Mouse (Mus musculus) hindbrain, postnatal 0 days (tissue): ENCODE data around the gene Scamp5. TPM values are rescaled to one million over a fixed set of nuclear protein-coding genes. Genes with fewer than 3 reads are reported as not detected.

Experiments
- ATAC-seq: fragments of 200-750 bp; cut with Nextera tagmentation; 2 replicates; pipeline ENCODE4 v1.8.0; 2017; ENCODE audit warnings: mild to moderate bottlenecking, moderate TSS enrichment, moderate library complexity
- DNase-seq: peaks from one replicate; pipeline ENCODE4 v3.0.0-alpha.2; 2015; ENCODE audit warnings: low spot score
- H3K27ac ChIP-seq: fragments of 300-500 bp; sonication (generic); 2 replicates; pipeline ENCODE4 v1.5.1; 2014; ENCODE audit warnings: mild to moderate bottlenecking
- H3K27me3 ChIP-seq: fragments of 300-500 bp; sonication (generic); 2 replicates; pipeline ENCODE4 v1.6.1; 2014; ENCODE audit warnings: low read length, mixed read lengths; ENCODE audit not compliant: insufficient read depth
- H3K36me3 ChIP-seq: fragments of 300-500 bp; sonication (generic); 2 replicates; pipeline ENCODE4 v1.6.1; 2014; ENCODE audit warnings: low read length, mixed read lengths; ENCODE audit not compliant: insufficient read depth
- H3K4me1 ChIP-seq: fragments of 300-500 bp; sonication (generic); 2 replicates; pipeline ENCODE4 v1.6.1; 2014; ENCODE audit warnings: antibody characterized with exemption, low read length, mixed read lengths; ENCODE audit not compliant: insufficient read depth
- H3K4me2 ChIP-seq: fragments of 300-500 bp; sonication (generic); 2 replicates; pipeline ENCODE4 v1.6.1; 2014; ENCODE audit warnings: low read depth, mild to moderate bottlenecking, low read length, moderate library complexity, mixed read lengths
- H3K4me3 ChIP-seq: fragments of 300-500 bp; sonication (generic); 2 replicates; pipeline ENCODE4 v1.5.1; 2014; ENCODE audit warnings: low read length
- H3K9ac ChIP-seq: fragments of 300-500 bp; sonication (generic); replicated peaks from 2 replicates; pipeline ENCODE4 v1.6.1; 2014; ENCODE audit warnings: mild to moderate bottlenecking, low read length, moderate library complexity, mixed read lengths
- H3K9me3 ChIP-seq: fragments of 300-500 bp; sonication (generic); 2 replicates; pipeline ENCODE4 v1.6.1; 2016; ENCODE audit warnings: low read length, mixed read lengths
- CTCF ChIP-seq: IDR thresholded peaks from 2 replicates; pipeline ENCODE4 v1.5.1; 2016; ENCODE audit warnings: antibody characterized with exemption, control low read depth, low read depth
- WGBS: fragments of 180-500 bp; shearing (Covaris S2); extraction: QIAGEN DNeasy Blood & Tissue Kit; methylation state at CpG from one replicate; pipeline ENCODE4 v1.1.7; 2014; 5-methylcytosine and 5-hydroxymethylcytosine counted together
- polyA plus RNA-seq: library from polyadenylated mRNA; unstranded; fragments of >200 nt; fragmentation: Nextera tagmentation; extraction: Ambion mirVana; gene quantifications from 2 replicates; pipeline ENCODE4 v1.2.1, GENCODE M21; 2015
- total RNA-seq: library from RNA; depleted of rRNA; stranded (reverse); fragments of >200 nt; gene quantifications from 2 replicates; pipeline ENCODE4 v1.2.3, GENCODE M21; 2014; rRNA removed

Gene Scamp5
- total RNA-seq: 366 and 375 TPM in 2 replicates
- 154 and 163 TPM in 2 replicates for polyA plus RNA-seq

- no peak for TF ChIP-seq CTCF
- Histone ChIP-seq H3K4me2 (peak within 1 kb of the TSS; percentile 83), H3K27me3 (no peaks in the 10 kb centered on the region), H3K4me3 (peak within 1 kb of the TSS; percentile 92), H3K4me1 (peaks cover 13% of the 10 kb centered on the region), H3K27ac (peak within 1 kb of the TSS; percentile 93), H3K36me3 (no peaks in the 10 kb centered on the region), H3K9me3 (no peaks in the 10 kb centered on the region), H3K9ac (peak within 1 kb of the TSS; percentile 99)
- DNase-seq: peak; percentile 96
- ATAC-seq: peak; percentile 92
- 2% methylated on average over 48 of the region's 48 CpGs for WGBS
Measured at GRCm38 (mm10) chr9:57467896-57468549, at the start of gene Scamp5. TSS of gene Scamp5 (minus strand) at chr9:57468060.

GRCm38 (mm10) chr9:57517113-57517512 lies 49.3 kb upstream of the Scamp5 start:
- DNase-seq (peak; percentile 90), ATAC-seq (no peak)
- Histone ChIP-seq H3K4me1 (peaks cover 2% of the 10 kb centered on the region; the same call in 1 of the 2 replicates), H3K4me2 (no peak overlapping the region), H3K27ac (no peak overlapping the region), H3K36me3 (no peaks in the 10 kb centered on the region), H3K4me3 (no peak overlapping the region), H3K9ac (no peak overlapping the region), H3K27me3 (no peaks in the 10 kb centered on the region), H3K9me3 (no peaks in the 10 kb centered on the region)
- 12% methylated on average over 3 of the region's 3 CpGs for WGBS
- peak; percentile 89 for TF ChIP-seq CTCF

GRCm38 (mm10) chr9:57510577-57510976 lies 42.7 kb upstream of the Scamp5 start:
- Histone ChIP-seq H3K4me3 (no peak overlapping the region), H3K36me3 (no peaks in the 10 kb centered on the region), H3K27ac (no peak overlapping the region), H3K4me1 (0 out of 2 replicates have a peak, but pooled peaks cover 3% of the 10 kb centered on the region), H3K9me3 (no peaks in the 10 kb centered on the region), H3K4me2 (no peak overlapping the region), H3K9ac (no peak overlapping the region), H3K27me3 (no peaks in the 10 kb centered on the region)
- TF ChIP-seq CTCF: no peak
- DNase-seq: no peak
- 50% methylated on average over 2 of the region's 2 CpGs for WGBS
- ATAC-seq: no peak

GRCm38 (mm10) chr9:57505700-57506099 lies 37.8 kb upstream of the Scamp5 start:
- H3K9ac ChIP-seq: no peak overlapping the region
- no peak overlapping the region for H3K4me3 ChIP-seq
- DNase-seq (peak; percentile 48), ATAC-seq (peak; percentile 81)
- H3K36me3 ChIP-seq: no peaks in the 10 kb centered on the region
- H3K27me3 ChIP-seq: peaks cover 9% of the 10 kb centered on the region
- no peaks in the 10 kb centered on the region for H3K9me3 ChIP-seq
- TF ChIP-seq CTCF: no peak
- H3K27ac ChIP-seq: peak overlapping the region; percentile 28; the same call in 1 of the 2 replicates
- peaks cover 29% of the 10 kb centered on the region for H3K4me1 ChIP-seq
- 7% methylated on average over 8 of the region's 8 CpGs for WGBS
- H3K4me2 ChIP-seq: peak overlapping the region; percentile 86; the same call in 1 of the 2 replicates

GRCm38 (mm10) chr9:57504891-57505290 lies 37.0 kb upstream of the Scamp5 start:
- WGBS: 53% methylated on average over 10 of the region's 10 CpGs
- H3K27ac ChIP-seq: 0 out of 2 replicates have a peak overlapping the region, but pooled peaks have one; percentile 28
- no peak for TF ChIP-seq CTCF
- no peaks in the 10 kb centered on the region for H3K9me3 ChIP-seq
- H3K36me3 ChIP-seq: no peaks in the 10 kb centered on the region
- H3K9ac ChIP-seq: no peak overlapping the region
- peak overlapping the region; percentile 86 for H3K4me2 ChIP-seq
- H3K4me1 ChIP-seq: peaks cover 29% of the 10 kb centered on the region
- no peak for DNase-seq
- H3K4me3 ChIP-seq: peak overlapping the region; percentile 41; the same call in 1 of the 2 replicates
- peaks cover 9% of the 10 kb centered on the region for H3K27me3 ChIP-seq
- ATAC-seq: no peak

- peak; percentile 80 for DNase-seq
- Histone ChIP-seq H3K4me1 (peaks cover 29% of the 10 kb centered on the region), H3K27ac (peak overlapping the region; percentile 62; the same call in 1 of the 2 replicates), H3K4me3 (peak overlapping the region; percentile 41), H3K36me3 (no peaks in the 10 kb centered on the region), H3K27me3 (peaks cover 9% of the 10 kb centered on the region), H3K9me3 (no peaks in the 10 kb centered on the region), H3K4me2 (peak overlapping the region; percentile 86), H3K9ac (peak overlapping the region; percentile 48; the same call in 1 of the 2 replicates)
- peak; percentile 61 for TF ChIP-seq CTCF
- ATAC-seq: peak; percentile 74
- 1% methylated on average over 33 of the region's 34 CpGs for WGBS
Measured at GRCm38 (mm10) chr9:57504381-57504700, 36.5 kb upstream of the Scamp5 start.
